Mouse (Mus musculus): ENCODE results near the gene Kcnj2. TPM values are rescaled to one million over a fixed set of nuclear protein-coding genes. Genes with fewer than 3 reads are reported as not detected.
A peak's percentile ranks its signal among the peaks of the same experiment; 100 is the strongest.

The Kcnj2 gene
- polyA plus RNA-seq, 1 experiment: 0.46 TPM

DNA sequence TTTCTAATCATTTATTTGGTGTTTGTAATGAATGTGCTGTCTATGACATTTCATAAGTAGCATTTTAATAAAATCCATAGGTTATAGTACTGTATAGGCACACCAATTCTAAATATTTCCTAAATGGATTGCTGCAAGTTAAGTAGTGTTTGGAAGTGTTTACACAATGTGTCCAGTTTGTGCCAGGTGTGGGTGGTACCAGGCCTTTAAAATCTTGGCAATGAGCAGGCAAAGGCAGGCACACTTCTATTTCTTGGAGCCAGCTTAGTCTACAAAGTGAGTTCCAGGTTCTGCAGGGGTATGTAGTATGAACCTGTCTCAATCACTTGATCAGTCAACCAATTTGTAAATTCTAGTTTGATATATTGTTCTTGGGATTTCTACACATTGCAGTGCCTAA, 22.3 kb downstream of the Kcnj2 start:
- DNase-seq (ENCODE audit: low read depth, low spot score): no peak

DNA sequence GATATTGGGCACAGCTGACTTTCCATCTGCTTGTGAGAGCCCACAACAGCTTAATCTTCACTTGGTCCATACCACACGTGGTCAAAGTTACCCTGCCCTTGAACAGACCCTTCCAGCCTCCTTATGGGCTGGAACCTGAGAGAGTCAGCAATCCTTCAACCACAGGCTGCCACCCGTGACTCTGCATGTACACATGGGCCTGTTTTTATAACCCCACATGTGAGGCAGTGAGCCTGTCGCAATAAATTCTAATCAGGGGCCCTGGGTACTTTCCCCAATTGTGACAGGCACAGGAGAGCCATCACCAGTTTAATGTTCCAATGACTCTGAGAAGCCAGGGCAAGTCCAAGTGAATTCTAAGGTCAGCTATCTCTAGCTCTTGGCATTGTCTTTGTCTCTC, 22.8 kb downstream of the Kcnj2 start:
- no peak for DNase-seq (ENCODE audit: low read depth, low spot score)
- 10% methylated on average over 3 of the region's 3 CpGs for WGBS

DNA sequence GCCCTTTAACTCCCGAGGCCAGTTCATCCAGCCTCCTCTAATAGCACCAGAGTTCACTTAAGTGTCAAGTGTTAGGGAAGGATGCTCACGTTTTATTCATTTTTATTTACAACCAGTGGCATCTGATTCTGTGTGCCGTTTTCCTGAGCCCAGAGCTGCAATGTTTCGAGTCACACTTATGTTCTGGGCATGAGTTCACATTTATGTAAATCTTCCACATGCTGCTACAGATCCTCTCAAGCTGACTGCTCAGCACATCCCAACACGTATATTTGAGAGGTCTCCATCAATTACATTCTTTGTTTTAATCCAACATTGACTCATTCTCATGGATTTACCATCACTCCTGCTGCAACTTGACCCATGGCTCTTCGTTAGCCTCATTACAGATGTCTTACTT, 25.2 kb downstream of the Kcnj2 start:
- WGBS: 62% methylated on average over 6 of the region's 6 CpGs
- no peak for DNase-seq (ENCODE audit: low read depth, low spot score)

DNA sequence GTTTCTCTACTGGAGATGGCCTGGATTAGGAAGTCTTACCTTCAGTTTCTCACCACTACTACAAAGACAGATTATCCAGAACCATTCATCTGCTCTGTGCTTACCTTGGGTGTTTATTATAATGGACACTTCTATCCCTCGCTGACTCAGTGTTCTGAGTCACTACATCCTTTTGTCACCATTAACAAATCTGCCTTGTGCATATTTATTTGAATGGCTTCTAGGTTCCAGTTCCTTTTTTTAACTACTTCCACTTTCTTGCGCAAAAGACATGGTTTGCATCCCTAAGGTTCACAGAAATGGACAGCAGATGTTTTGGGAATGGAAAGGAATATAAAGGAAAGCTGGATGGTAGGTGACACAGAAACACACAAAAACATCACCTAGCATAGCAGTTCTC, 27.0 kb downstream of the Kcnj2 start:
- DNase-seq (ENCODE audit: low read depth, low spot score): no peak
- 84% methylated on average over 2 of the region's 2 CpGs for WGBS

DNA sequence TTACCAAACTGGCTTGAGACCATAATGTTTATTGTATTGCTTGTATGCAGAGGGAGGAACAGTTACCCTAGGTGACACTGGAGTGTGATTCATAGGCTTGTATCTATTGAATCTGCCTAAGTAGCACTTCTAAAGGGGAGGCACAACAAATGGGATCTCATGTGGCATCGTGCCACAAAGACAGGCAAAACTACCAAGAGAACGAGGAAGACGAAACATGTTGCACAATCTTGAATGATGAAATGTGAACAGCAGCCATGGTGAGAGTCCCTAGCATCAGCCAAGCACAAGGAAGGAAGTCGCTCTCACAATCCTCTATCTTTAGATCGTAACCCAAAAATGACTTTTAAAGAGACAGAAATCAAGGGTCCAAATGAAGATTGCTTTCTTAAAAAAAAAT, 30.6 kb downstream of the Kcnj2 start:
- DNase-seq (ENCODE audit: low read depth, low spot score): no peak
- WGBS: 62% methylated on average over 5 of the region's 5 CpGs

DNA sequence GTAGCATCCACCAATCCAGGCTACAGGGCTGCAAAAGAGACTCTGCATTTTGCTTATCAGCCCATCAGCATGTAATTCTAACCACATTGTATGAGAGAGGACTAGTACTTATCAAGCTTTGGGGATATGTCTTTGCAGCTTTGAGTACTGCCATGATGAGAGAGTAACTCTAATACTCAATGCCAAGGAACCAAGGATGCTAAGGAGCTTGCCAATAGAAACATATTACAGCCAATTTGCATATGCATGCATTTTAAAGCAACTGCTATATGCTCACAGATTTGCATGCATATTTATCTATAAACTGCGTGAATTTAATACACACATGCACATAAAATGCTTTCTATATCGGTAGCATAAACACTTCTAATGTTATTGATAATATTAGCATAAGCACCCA, 34.2 kb downstream of the Kcnj2 start:
- WGBS: 86% methylated on average over 2 of the region's 2 CpGs
- no peak for DNase-seq (ENCODE audit: low read depth, low spot score)

DNA sequence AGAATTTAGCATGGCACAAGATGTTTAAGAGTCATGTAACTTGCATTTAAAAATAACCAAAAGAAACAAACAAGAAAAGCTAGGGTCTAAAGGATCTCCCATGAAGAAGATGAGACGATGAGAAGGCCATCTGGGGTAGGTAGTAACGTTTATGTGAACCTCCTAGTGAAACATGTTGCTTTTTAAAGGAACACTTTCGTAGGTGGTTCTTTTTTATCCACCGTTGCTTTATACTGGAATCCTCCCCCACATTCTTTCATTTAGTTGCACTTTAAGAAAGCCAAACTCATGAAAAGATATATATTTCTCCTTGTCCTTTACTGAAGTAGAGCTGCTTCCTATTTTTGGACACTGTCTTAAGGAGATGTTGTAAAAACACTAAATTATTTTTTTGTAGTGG, 34.7 kb downstream of the Kcnj2 start:
- DNase-seq (ENCODE audit: low read depth, low spot score): no peak
- 80% methylated on average over 4 of the region's 4 CpGs for WGBS

DNA sequence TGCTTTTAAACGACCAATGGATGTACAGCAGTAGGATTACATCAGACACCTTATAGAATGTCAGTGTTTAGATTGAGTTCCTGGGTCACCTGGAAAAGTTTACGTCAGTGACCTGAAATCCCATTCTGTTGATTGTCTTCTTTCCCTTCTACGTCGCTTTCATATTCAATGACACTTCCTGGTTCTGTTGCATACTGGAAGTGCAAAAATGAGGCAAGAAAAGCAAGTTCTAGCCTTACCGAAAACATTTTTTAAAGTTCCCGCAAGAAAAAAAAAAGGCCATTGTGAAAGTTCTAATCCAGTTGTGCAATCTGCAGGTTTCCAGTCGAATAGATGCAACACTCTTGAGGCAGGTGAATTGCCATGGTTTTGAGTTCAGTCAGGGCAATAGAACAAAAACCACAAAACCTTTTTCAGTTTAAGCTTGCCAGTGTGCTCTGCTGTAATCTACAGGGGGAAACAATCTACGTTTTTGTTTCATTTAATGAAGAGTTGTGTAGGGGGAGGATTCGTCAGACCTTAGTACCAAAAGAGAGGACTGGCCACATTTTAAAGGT, 35.7 kb downstream of the Kcnj2 start:
- WGBS: 70% methylated on average over 9 of the region's 9 CpGs
- no peak for DNase-seq (ENCODE audit: low read depth, low spot score)

DNA sequence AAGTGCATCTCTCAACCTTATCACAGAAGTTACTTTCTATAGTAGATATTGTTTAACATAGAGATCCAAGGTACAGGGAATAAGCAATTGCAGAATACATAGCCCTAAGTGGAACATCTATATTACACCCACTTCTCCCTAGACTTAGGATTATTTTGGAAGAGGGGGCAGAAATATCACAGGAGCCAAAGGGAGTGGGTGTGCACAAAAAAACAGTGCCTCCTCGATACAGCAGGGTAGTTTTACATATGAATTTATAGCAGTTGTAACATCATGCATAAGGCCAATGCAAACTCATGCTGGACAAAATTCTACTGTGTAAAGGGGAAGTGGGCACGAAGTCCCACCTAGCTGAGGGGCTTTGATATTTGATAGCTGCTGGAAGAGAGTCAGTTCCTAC, 38.5 kb downstream of the Kcnj2 start:
- DNase-seq (ENCODE audit: low read depth, low spot score): no peak
- WGBS: 59% methylated on average over 2 of the region's 2 CpGs

DNA sequence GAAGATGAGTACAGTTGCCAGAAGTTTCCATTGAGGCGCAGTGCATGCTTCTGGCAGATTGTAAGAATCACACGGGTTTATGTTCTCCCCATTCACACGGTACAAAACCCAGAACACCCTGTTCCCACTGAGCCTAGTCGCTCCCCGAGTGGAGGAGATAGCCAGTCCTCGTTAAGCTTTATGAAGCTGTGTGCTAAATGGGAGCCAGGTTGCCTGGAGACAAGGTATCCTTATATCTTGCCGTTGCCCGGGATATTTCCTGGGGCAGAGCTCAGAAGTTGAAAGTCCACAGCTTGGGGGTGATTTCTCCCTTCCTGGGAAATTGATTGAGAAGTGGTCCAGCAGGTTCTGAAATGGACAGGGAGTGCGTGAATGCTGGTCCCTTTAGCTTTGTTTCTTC, 42.2 kb downstream of the Kcnj2 start:
- DNase-seq (ENCODE audit: low read depth, low spot score): no peak
- WGBS: 43% methylated on average over 9 of the region's 9 CpGs

DNA sequence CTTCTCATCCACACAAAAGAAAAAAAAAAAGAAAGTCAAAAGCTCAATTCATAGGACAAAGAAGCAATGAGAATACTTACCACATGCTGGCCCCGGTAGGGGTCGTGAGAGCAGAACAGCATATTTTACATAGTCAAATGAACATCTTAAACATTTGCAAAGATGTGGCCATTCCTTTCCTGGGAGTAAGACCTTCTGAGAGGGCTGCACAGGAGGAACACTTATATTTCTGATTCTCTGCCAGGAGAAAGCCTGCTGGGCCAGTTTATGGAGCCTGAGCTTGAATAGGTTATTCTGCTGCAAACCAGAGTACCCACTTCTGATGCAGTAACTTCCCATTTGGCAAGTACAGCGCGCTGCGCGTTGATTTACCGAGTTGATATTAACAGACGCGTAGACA, 55.5 kb downstream of the Kcnj2 start:
- no peak for DNase-seq (ENCODE audit: low read depth, low spot score)
- WGBS: 87% methylated on average over 9 of the region's 9 CpGs

DNA sequence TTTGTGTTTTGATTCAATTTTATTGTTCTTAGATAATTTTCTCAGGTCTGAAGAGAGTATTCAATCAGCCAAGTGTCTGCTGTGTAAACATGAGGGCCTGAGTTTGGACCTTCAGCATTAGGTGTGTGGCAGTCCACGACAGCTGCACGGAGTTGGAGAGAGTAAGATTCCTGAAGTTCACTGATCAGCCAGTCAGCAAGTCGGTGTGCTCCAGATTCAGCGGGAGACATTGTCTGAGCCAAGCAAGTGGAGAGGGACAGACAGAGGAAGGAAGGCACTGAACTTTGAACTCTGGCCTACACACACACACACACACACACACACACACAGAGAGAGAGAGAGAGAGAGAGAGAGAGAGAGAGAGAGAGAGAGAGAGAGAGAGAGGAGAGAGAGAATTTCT, 57.4 kb downstream of the Kcnj2 start:
- WGBS: 21% methylated on average over 4 of the region's 4 CpGs
- no peak for DNase-seq (ENCODE audit: low read depth, low spot score)

DNA sequence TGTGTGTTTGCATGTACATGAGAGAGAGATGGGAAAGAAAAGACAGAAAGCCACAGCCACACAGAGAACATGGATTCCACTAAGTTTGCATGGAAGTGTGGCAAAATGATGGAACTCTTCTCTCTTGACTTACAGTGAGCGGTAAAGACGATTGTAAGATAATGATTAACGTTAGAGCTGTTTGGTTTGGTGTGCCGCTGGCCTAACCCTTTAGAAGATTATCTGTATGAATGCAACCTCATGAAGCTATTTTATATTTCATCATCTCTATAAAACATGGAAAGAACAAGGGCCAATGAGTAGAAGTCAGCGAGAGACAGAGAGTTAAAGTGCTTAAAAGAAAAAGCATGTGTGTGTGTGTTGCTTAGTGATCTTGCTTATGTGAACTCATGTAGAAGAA, 60.0 kb downstream of the Kcnj2 start:
- peak; percentile 31 for DNase-seq (ENCODE audit: low read depth, low spot score)
- 38% methylated on average over 5 of the region's 5 CpGs for WGBS

Other genes with a start within 250 kb of the Kcnj2 start
- gene Kcnj16, start 98.1 kb upstream of the Kcnj2 start, polyA plus RNA-seq (2012; rRNA removed): 0.17 and 0.32 TPM in 2 replicates